Mouse (Mus musculus) limb, embryonic 11.5 days (tissue): ENCODE results near the gene Taf15. TPM values are rescaled to one million over a fixed set of nuclear protein-coding genes. Genes with fewer than 3 reads are reported as not detected.

Experiments
- ATAC-seq: fragments of 200-750 bp; cut with Nextera tagmentation; 2 replicates; pipeline ENCODE4 v1.8.0; 2017; ENCODE audit warnings: low read depth; ENCODE audit not compliant: insufficient number of reproducible peaks, low FRiP score, low TSS enrichment
- DNase-seq: peaks from one replicate; pipeline ENCODE4 v3.0.0-alpha.2; 2015; ENCODE audit warnings: low spot score
- H3K27ac ChIP-seq: fragments of 300-500 bp; sonication (generic); replicated peaks from 2 replicates; pipeline ENCODE4 v1.5.1; 2014; ENCODE audit warnings: low read depth, mild to moderate bottlenecking, low read length
- H3K27me3 ChIP-seq: fragments of 300-500 bp; sonication (generic); 2 replicates; pipeline ENCODE4 v1.6.1; 2014; ENCODE audit warnings: mild to moderate bottlenecking, low read length, mixed read lengths; ENCODE audit not compliant: control insufficient read depth, insufficient read depth
- H3K36me3 ChIP-seq: fragments of 300-500 bp; sonication (generic); 2 replicates; pipeline ENCODE4 v1.6.1; 2014; ENCODE audit warnings: mild to moderate bottlenecking, low read length, moderate library complexity, mixed read lengths; ENCODE audit not compliant: control insufficient read depth, insufficient read depth
- H3K4me1 ChIP-seq: fragments of 300-500 bp; sonication (generic); 2 replicates; pipeline ENCODE4 v1.6.1; 2014; ENCODE audit warnings: low read length, mixed read lengths; ENCODE audit not compliant: control insufficient read depth, insufficient read depth
- H3K4me2 ChIP-seq: fragments of 300-500 bp; sonication (generic); 2 replicates; pipeline ENCODE4 v1.6.1; 2014; ENCODE audit warnings: low read depth, mild to moderate bottlenecking, moderate library complexity; ENCODE audit not compliant: severe bottlenecking
- H3K4me3 ChIP-seq: fragments of 300-500 bp; sonication (generic); 2 replicates; pipeline ENCODE4 v1.5.1; 2014; ENCODE audit warnings: low read depth, low read length
- H3K9ac ChIP-seq: fragments of 300-500 bp; sonication (generic); 2 replicates; pipeline ENCODE4 v1.6.1; 2014; ENCODE audit warnings: mild to moderate bottlenecking, low read length
- H3K9me3 ChIP-seq: fragments of 300-500 bp; sonication (generic); 2 replicates; pipeline ENCODE4 v1.6.1; 2016; ENCODE audit warnings: low read length; ENCODE audit not compliant: control insufficient read depth
- WGBS: fragments of 180-500 bp; shearing (Covaris S2); extraction: QIAGEN DNeasy Blood & Tissue Kit; methylation state at CpG from one replicate; pipeline ENCODE4 v1.1.7; 2014; 5-methylcytosine and 5-hydroxymethylcytosine counted together
- polyA plus RNA-seq: library from polyadenylated mRNA; unstranded; fragments of >200 nt; fragmentation: Nextera tagmentation; extraction: Ambion mirVana; gene quantifications from 2 replicates; pipeline ENCODE4 v1.2.1, GENCODE M21; 2014

Taf15 gene
- polyA plus RNA-seq, 1 experiment from 2014 or later = 13.3 TPM

DNA sequence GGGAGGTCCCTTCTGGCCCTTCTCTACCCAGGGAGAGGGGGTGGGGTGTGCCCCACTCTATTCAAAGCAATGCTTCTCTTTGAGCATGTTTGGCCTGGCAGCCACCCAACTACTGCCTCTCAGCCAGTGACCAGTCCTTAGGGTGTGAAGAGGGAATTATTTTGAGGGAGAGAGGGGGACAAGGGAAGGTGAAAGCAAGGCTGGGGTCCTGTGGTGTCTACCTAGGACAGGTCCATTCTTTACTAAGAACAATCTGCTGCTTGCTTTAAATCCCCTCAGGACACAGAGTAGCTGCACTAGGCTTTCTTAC, 24.0 kb upstream of the Taf15 start:
- no peaks in the 10 kb centered on the region for H3K9me3 ChIP-seq
- H3K4me1 ChIP-seq = 0 out of 2 replicates have a peak, but pooled peaks cover 3% of the 10 kb centered on the region
- no peak overlapping the region for H3K4me3 ChIP-seq
- ATAC-seq = no peak
- no peak overlapping the region for H3K4me2 ChIP-seq
- H3K27me3 ChIP-seq = peaks cover 15% of the 10 kb centered on the region
- no peak overlapping the region for H3K27ac ChIP-seq
- no peaks in the 10 kb centered on the region for H3K36me3 ChIP-seq
- DNase-seq = no peak
- H3K9ac ChIP-seq = no peak overlapping the region

DNA sequence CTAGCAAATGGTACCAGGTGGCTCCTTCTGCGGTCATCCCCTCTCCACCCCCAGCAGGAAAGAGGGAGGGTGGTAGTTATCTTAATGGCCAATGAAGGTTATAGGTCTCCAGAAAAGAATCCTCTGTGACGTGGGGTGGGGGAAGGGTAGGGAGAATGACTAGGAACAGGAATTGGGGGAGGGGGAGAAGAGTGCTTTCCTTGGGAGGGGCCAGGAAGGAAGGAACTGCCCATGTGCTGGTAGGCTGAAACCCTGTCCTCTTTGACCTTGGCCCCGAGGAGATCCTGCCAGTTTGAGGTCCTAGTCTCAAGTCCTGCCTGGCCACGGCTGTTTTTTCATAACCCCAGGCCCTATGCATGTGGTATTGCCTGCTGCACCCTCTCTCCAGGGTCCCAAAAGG, 23.6 kb upstream of the Taf15 start:
- Histone ChIP-seq H3K9me3 (no peaks in the 10 kb centered on the region), H3K4me3 (no peak overlapping the region), H3K36me3 (no peaks in the 10 kb centered on the region), H3K27me3 (peaks cover 11% of the 10 kb centered on the region), H3K27ac (no peak overlapping the region), H3K9ac (no peak overlapping the region), H3K4me1 (0 out of 2 replicates have a peak, but pooled peaks cover 3% of the 10 kb centered on the region), H3K4me2 (no peak overlapping the region)
- no peak for ATAC-seq
- WGBS = 23% methylated on average over 4 of the region's 4 CpGs
- DNase-seq = no peak

DNA sequence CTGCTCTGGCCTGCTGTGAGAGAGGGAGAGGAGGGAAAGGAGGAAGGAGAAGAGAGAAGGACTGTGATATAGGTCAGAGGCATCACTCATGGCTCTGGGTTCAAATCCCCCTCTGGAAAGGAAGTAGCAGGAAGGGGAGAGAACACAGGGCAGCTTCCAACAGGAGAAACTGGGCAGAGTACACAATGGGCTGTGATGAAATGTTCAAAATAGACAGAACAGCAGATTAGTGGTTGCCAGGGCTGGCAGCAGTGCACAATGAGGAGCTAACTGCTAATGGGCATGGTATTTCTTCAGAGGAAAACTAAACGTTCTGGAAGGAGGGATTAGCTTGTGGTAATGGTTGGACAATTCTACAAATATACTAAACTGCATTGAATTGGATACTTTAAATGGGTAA, 22.3 kb upstream of the Taf15 start:
- 53% methylated on average over 1 of the region's 1 CpGs for WGBS
- Histone ChIP-seq H3K36me3 (no peaks in the 10 kb centered on the region), H3K4me3 (no peak overlapping the region), H3K27me3 (0 out of 2 replicates have a peak, but pooled peaks cover 2% of the 10 kb centered on the region), H3K4me1 (peaks cover 15% of the 10 kb centered on the region; the same call in 1 of the 2 replicates), H3K9ac (no peak overlapping the region), H3K4me2 (no peak overlapping the region), H3K27ac (no peak overlapping the region), H3K9me3 (no peaks in the 10 kb centered on the region)
- ATAC-seq = no peak
- no peak for DNase-seq

DNA sequence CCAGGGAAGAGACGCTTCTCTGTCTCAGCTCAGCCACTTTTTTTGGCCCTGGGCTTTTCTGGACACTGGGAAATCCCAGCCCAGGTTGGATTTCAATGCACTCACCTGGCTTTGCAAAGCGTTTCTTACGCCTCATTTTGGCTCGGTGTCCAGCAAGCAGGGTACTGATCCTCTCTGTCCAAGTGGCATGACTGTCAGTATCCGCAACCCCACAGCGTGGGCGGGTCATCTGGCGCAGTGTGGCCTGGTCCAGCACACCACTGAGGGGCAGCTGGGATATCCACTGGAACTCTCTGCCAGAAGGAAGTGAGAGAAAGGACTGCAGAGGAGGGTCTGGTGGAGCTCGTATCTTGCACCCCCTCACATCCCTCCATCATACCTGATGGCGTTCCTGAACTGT, 21.6 kb upstream of the Taf15 start:
- Histone ChIP-seq H3K27ac (no peak overlapping the region), H3K36me3 (no peaks in the 10 kb centered on the region), H3K27me3 (0 out of 2 replicates have a peak, but pooled peaks cover 2% of the 10 kb centered on the region), H3K9ac (no peak overlapping the region), H3K4me2 (no peak overlapping the region), H3K4me1 (peaks cover 15% of the 10 kb centered on the region; the same call in 1 of the 2 replicates), H3K9me3 (no peaks in the 10 kb centered on the region), H3K4me3 (no peak overlapping the region)
- ATAC-seq (no peak), DNase-seq (no peak)
- WGBS = 90% methylated on average over 10 of the region's 10 CpGs

DNA sequence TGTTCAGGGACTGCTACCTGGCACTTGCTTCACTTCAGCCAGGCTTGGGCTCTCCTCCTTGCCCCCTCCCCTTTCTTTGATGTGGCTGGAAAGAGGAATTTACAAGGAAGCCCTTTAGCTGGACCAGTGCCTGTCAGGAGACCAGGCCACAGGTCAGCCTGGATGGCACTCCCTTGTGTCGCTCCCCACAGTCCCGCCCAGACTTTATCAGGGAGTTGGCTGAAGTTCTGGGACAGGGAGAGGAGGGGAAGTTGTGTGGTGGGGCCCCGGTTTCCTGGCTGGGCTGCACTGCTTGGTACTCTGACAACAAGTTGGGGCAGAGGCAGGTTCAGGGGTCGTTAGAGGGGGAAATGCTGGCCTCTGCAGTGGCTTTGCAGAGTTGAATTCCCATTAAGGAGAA, 18.3 kb upstream of the Taf15 start:
- peaks cover 13% of the 10 kb centered on the region; the same call in 1 of the 2 replicates for H3K4me1 ChIP-seq
- 3% methylated on average over 4 of the region's 4 CpGs for WGBS
- no peak for DNase-seq
- no peak overlapping the region for H3K4me3 ChIP-seq
- ATAC-seq = no peak
- no peaks in the 10 kb centered on the region for H3K27me3 ChIP-seq
- H3K36me3 ChIP-seq = no peaks in the 10 kb centered on the region
- no peak overlapping the region for H3K4me2 ChIP-seq
- no peak overlapping the region for H3K9ac ChIP-seq
- H3K9me3 ChIP-seq = no peaks in the 10 kb centered on the region
- no peak overlapping the region for H3K27ac ChIP-seq

DNA sequence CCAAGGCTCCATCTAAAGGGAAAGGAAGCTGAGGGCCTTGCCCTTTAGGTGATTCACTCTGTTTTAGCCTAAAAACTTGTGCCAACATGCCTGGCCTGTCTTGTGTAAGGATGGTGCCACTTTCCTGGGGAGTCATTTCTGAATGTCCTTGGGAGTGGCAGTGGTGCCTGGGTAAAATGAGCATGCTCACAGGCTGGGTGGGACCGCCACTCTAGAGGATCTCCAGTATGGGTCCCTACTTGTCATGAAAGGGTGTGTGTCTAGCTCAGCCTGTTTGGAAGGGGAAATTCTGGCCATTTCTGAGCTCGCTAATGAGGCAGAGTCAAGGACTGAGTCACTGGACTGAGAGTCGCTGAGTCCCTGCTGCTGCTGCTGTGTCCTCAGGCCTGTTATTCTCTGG, 17.3 kb upstream of the Taf15 start:
- DNase-seq (no peak), ATAC-seq (no peak)
- Histone ChIP-seq H3K9me3 (no peaks in the 10 kb centered on the region), H3K36me3 (no peaks in the 10 kb centered on the region), H3K4me2 (no peak overlapping the region), H3K9ac (no peak overlapping the region), H3K4me1 (peaks cover 12% of the 10 kb centered on the region; the same call in 1 of the 2 replicates), H3K4me3 (no peak overlapping the region), H3K27ac (no peak overlapping the region), H3K27me3 (no peaks in the 10 kb centered on the region)
- 64% methylated on average over 3 of the region's 3 CpGs for WGBS

DNA sequence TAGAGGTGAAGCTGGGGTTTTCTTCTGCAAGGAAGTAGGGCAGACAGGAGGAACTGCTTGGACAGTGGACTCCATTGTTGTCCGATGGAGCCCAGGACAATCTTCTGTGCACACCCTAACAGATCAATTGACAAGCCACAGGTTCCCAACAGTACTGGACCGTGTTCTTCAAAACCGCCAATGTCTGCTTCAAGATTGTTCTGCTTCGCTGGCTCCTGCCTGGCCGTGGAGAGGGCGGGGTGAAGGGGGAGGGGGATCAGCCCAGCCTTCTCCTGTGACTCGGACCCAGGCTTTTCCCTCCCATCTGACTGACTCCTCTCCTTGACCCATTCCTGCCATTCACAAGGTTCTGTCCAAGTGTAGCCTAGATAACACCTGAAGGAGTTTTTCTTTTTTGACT, 15.6 kb upstream of the Taf15 start:
- no peak overlapping the region for H3K27ac ChIP-seq
- H3K4me3 ChIP-seq = no peak overlapping the region
- ATAC-seq (no peak), DNase-seq (no peak)
- no peaks in the 10 kb centered on the region for H3K9me3 ChIP-seq
- 61% methylated on average over 7 of the region's 7 CpGs for WGBS
- no peak overlapping the region for H3K9ac ChIP-seq
- no peaks in the 10 kb centered on the region for H3K36me3 ChIP-seq
- no peak overlapping the region for H3K4me2 ChIP-seq
- peaks cover 7% of the 10 kb centered on the region for H3K27me3 ChIP-seq
- H3K4me1 ChIP-seq = peaks cover 12% of the 10 kb centered on the region; the same call in 1 of the 2 replicates

DNA sequence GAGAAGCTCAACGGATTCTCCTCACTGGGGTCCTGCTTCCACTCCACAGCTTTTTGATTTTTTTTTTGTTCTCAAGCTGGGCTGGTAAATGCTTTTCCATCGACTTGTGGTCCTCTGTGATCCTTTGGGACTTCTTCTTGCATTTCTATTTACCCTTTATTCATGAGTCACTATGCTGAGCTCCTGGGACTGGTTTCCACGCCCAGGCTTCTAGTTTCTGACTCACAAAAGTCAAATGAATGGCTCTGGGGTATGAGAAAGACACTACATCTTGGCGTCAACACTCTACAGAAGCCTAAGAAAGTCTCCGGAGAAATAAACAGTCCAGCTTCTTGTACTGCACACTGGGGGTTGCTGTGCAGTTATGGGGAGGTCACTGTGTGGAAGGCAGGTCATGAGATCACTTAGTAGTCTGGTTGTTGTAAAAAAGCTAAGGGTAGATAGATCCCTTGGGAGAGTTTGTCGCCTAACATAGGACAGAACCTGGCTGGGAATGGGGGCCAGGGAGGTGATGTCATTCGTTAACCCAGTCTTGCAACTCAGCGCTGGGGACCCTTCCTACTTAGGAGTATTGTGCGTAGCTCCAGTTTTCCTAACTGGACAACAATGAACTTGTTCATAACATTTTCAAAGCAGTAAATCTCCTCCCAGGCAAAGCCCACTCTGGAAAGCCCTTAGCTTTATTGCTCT, 14.8 kb upstream of the Taf15 start:
- ATAC-seq = 0 out of 2 replicates have a peak, but pooled peaks have one; percentile 62
- 58% methylated on average over 9 of the region's 9 CpGs for WGBS
- Histone ChIP-seq H3K4me3 (no peak overlapping the region), H3K27ac (0 out of 2 replicates have a peak overlapping the region, but pooled peaks have one; percentile 3), H3K9ac (no peak overlapping the region), H3K4me1 (peaks cover 12% of the 10 kb centered on the region; the same call in 1 of the 2 replicates), H3K27me3 (peaks cover 15% of the 10 kb centered on the region), H3K9me3 (no peaks in the 10 kb centered on the region), H3K4me2 (no peak overlapping the region), H3K36me3 (no peaks in the 10 kb centered on the region)
- DNase-seq = no peak
